Mouse (Mus musculus): Measurements from ENCODE around the gene Amn. TPM values are rescaled to one million over a fixed set of nuclear protein-coding genes. Genes with fewer than 3 reads are reported as not detected.

Gene Amn
- polyA plus RNA-seq, 1 experiment: 0.43 TPM

GRCm38 (mm10) chr12:111275150-111275841 lies 4.4 kb downstream of the Amn start:
- 1% methylated on average over 58 of the region's 58 CpGs for WGBS
- DNase-seq: no peak
- no peak for TF ChIP-seq POLR2A (IDR thresholded peaks at IDR 0.05; ENCODE audit: borderline replicate concordance, extremely low read depth, low read depth, low read length)
- TF ChIP-seq CTCF (IDR thresholded peaks at IDR 0.05; ENCODE audit: insufficient read depth, low read length): no peak
- no peak overlapping the region for H3K4me3 ChIP-seq (replicated peaks; ENCODE audit: extremely low read depth, low read depth, low read length)
- H3K4me1 ChIP-seq (ENCODE audit: control insufficient read depth, insufficient read depth, low read length): peaks cover 10% of the 10 kb centered on the region

GRCm38 (mm10) chr12:111276371-111276770 lies 5.5 kb downstream of the Amn start:
- WGBS: 44% methylated on average over 6 of the region's 6 CpGs

GRCm38 (mm10) chr12:111283573-111283972 lies 12.7 kb downstream of the Amn start:
- no peak for DNase-seq
- TF ChIP-seq POLR2A (IDR thresholded peaks at IDR 0.05; ENCODE audit: borderline replicate concordance, extremely low read depth, low read depth, low read length): no peak
- TF ChIP-seq CTCF (IDR thresholded peaks at IDR 0.05; ENCODE audit: insufficient read depth, low read length): no peak
- Histone ChIP-seq H3K4me1 (ENCODE audit: control insufficient read depth, insufficient read depth, low read length) (no peaks in the 10 kb centered on the region), H3K4me3 (replicated peaks; ENCODE audit: extremely low read depth, low read depth, low read length) (no peak overlapping the region)
- 89% methylated on average over 4 of the region's 4 CpGs for WGBS

More at GRCm38 (mm10) chr12:111276371-111276770, 5.5 kb downstream of the Amn start:
- H3K4me1 ChIP-seq (ENCODE audit: control insufficient read depth, insufficient read depth, low read length): peaks cover 10% of the 10 kb centered on the region
- H3K4me3 ChIP-seq (replicated peaks; ENCODE audit: extremely low read depth, low read depth, low read length): no peak overlapping the region
- TF ChIP-seq CTCF (IDR thresholded peaks at IDR 0.05; ENCODE audit: insufficient read depth, low read length) (no peak), POLR2A (IDR thresholded peaks at IDR 0.05; ENCODE audit: borderline replicate concordance, extremely low read depth, low read depth, low read length) (no peak)
- no peak for DNase-seq

- Histone ChIP-seq H3K4me3 (replicated peaks; ENCODE audit: extremely low read depth, low read depth, low read length) (no peak overlapping the region), H3K4me1 (ENCODE audit: control insufficient read depth, insufficient read depth, low read length) (no peaks in the 10 kb centered on the region)
- DNase-seq: no peak
- TF ChIP-seq POLR2A (IDR thresholded peaks at IDR 0.05; ENCODE audit: borderline replicate concordance, extremely low read depth, low read depth, low read length) (no peak), CTCF (IDR thresholded peaks at IDR 0.05; ENCODE audit: insufficient read depth, low read length) (no peak)
- whole genome bisulfite sequencing: 32% methylated on average over 10 of the region's 10 CpGs
Measured at GRCm38 (mm10) chr12:111284532-111284931, 13.6 kb downstream of the Amn start.

- no peak overlapping the region for H3K4me3 ChIP-seq (replicated peaks; ENCODE audit: extremely low read depth, low read depth, low read length)
- no peak for DNase-seq
- no peaks in the 10 kb centered on the region for H3K4me1 ChIP-seq (ENCODE audit: control insufficient read depth, insufficient read depth, low read length)
- TF ChIP-seq CTCF (IDR thresholded peaks at IDR 0.05; ENCODE audit: insufficient read depth, low read length) (no peak), POLR2A (IDR thresholded peaks at IDR 0.05; ENCODE audit: borderline replicate concordance, extremely low read depth, low read depth, low read length) (no peak)
- WGBS: 86% methylated on average over 12 of the region's 12 CpGs
Measured at GRCm38 (mm10) chr12:111293025-111293424, 22.1 kb downstream of the Amn start.

- TF ChIP-seq POLR2A (IDR thresholded peaks at IDR 0.05; ENCODE audit: borderline replicate concordance, extremely low read depth, low read depth, low read length): no peak
- TF ChIP-seq CTCF (IDR thresholded peaks at IDR 0.05; ENCODE audit: insufficient read depth, low read length): no peak
- 89% methylated on average over 27 of the region's 27 CpGs for WGBS
- no peak for DNase-seq
- H3K4me3 ChIP-seq (replicated peaks; ENCODE audit: extremely low read depth, low read depth, low read length): no peak overlapping the region
- no peaks in the 10 kb centered on the region for H3K4me1 ChIP-seq (ENCODE audit: control insufficient read depth, insufficient read depth, low read length)
Measured at GRCm38 (mm10) chr12:111301322-111302017, 30.6 kb downstream of the Amn start.

GRCm38 (mm10) chr12:111302018-111302345 lies 31.1 kb downstream of the Amn start:
- WGBS: 79% methylated on average over 14 of the region's 14 CpGs
- no peaks in the 10 kb centered on the region for H3K4me1 ChIP-seq (ENCODE audit: control insufficient read depth, insufficient read depth, low read length)
- H3K4me3 ChIP-seq (replicated peaks; ENCODE audit: extremely low read depth, low read depth, low read length): no peak overlapping the region
- no peak for DNase-seq
- TF ChIP-seq POLR2A (IDR thresholded peaks at IDR 0.05; ENCODE audit: borderline replicate concordance, extremely low read depth, low read depth, low read length) (no peak), CTCF (IDR thresholded peaks at IDR 0.05; ENCODE audit: insufficient read depth, low read length) (no peak)

- Histone ChIP-seq H3K4me3 (replicated peaks; ENCODE audit: extremely low read depth, low read depth, low read length) (no peak overlapping the region), H3K4me1 (ENCODE audit: control insufficient read depth, insufficient read depth, low read length) (no peaks in the 10 kb centered on the region)
- no peak for DNase-seq
- no peak for TF ChIP-seq POLR2A (IDR thresholded peaks at IDR 0.05; ENCODE audit: borderline replicate concordance, extremely low read depth, low read depth, low read length)
- 93% methylated on average over 8 of the region's 8 CpGs for WGBS
Measured at GRCm38 (mm10) chr12:111303702-111304337, 32.9 kb downstream of the Amn start.

GRCm38 (mm10) chr12:111306821-111307220 lies 35.9 kb downstream of the Amn start:
- 71% methylated on average over 8 of the region's 8 CpGs for WGBS
- TF ChIP-seq POLR2A (IDR thresholded peaks at IDR 0.05; ENCODE audit: borderline replicate concordance, extremely low read depth, low read depth, low read length) (no peak), CTCF (IDR thresholded peaks at IDR 0.05; ENCODE audit: insufficient read depth, low read length) (no peak)
- Histone ChIP-seq H3K4me3 (replicated peaks; ENCODE audit: extremely low read depth, low read depth, low read length) (no peak overlapping the region), H3K4me1 (ENCODE audit: control insufficient read depth, insufficient read depth, low read length) (no peaks in the 10 kb centered on the region)
- no peak for DNase-seq

Data from lung, adult 2 months (tissue).